Mouse (Mus musculus) CH12.LX (cell line): ENCODE results near the gene Rgs18. TPM values are rescaled to one million over a fixed set of nuclear protein-coding genes. Genes with fewer than 3 reads are reported as not detected.
A peak's percentile ranks its signal among the peaks of the same experiment; 100 is the strongest.

ENCODE experiments used
- DNase-seq: peaks from one replicate; pipeline ENCODE4 v3.0.0-alpha.2; 2013; ENCODE audit errors: extremely low read depth
- H3K27ac ChIP-seq: 2 replicates; pipeline ENCODE4 v1.5.1; 2012; ENCODE audit warnings: low read depth, mild to moderate bottlenecking, control low read depth, moderate library complexity; ENCODE audit not compliant: insufficient read depth
- H3K27me3 ChIP-seq: replicated peaks from 2 replicates; pipeline ENCODE3; 2012; ENCODE audit warnings: inconsistent platforms
- H3K36me3 ChIP-seq, 2 experiments: replicated peaks in 1 of 2; 2 replicates each; pipeline versions ENCODE3 to v1.6.1; 2012; ENCODE audit warnings: inconsistent platforms in 1 of 2, low read length in 1 of 2, mild to moderate bottlenecking in 1 of 2, mixed read lengths in 1 of 2, moderate library complexity in 1 of 2; ENCODE audit not compliant: control insufficient read depth in 1 of 2, insufficient read depth in 1 of 2
- H3K4me1 ChIP-seq, 2 experiments: 2 replicates each; pipeline ENCODE4 v1.6.1; 2012; ENCODE audit warnings: inconsistent platforms in 1 of 2, moderate library complexity in 1 of 2; ENCODE audit not compliant: insufficient read depth in 2 of 2, control insufficient read depth in 1 of 2
- H3K4me2 ChIP-seq: 2 replicates; pipeline ENCODE4 v1.6.1; 2012; ENCODE audit warnings: low read depth, mild to moderate bottlenecking, control low read depth; ENCODE audit not compliant: poor library complexity, insufficient read depth, severe bottlenecking
- H3K4me3 ChIP-seq, 3 experiments: fragments of 150-350 bp in 1 of 3; sonication (generic) in 1 of 3; replicated peaks in 1 of 3; 2 replicates each; pipeline versions ENCODE3 to v1.5.1; 2011 to 2012; ENCODE audit warnings: low read depth in 2 of 3, low read length in 2 of 3, mild to moderate bottlenecking in 2 of 3, moderate library complexity in 2 of 3, control low read depth in 1 of 3, improper control_type of control experiment in 1 of 3, inconsistent platforms in 1 of 3, mixed read lengths in 1 of 3; ENCODE audit not compliant: poor library complexity in 1 of 3
- H3K79me2 ChIP-seq: replicated peaks from 2 replicates; pipeline ENCODE4 v1.6.1; 2012; ENCODE audit warnings: mild to moderate bottlenecking, moderate library complexity; ENCODE audit not compliant: control insufficient read depth, poor library complexity, insufficient read depth, severe bottlenecking; ENCODE audit errors: extremely low read depth
- H3K9ac ChIP-seq: 2 replicates; pipeline ENCODE4 v1.6.1; 2012; ENCODE audit warnings: low read depth, mild to moderate bottlenecking, control low read depth, moderate library complexity; ENCODE audit not compliant: insufficient read depth
- H3K9me3 ChIP-seq: replicated peaks from 2 replicates; pipeline ENCODE3; 2012; ENCODE audit warnings: low read length, inconsistent platforms, mixed read lengths
- CHD2 ChIP-seq: IDR thresholded peaks from 2 replicates; pipeline ENCODE4 v1.6.1; 2011; ENCODE audit warnings: low read length, improper control_type of control experiment
- CTCF ChIP-seq, 2 experiments: IDR thresholded peaks in 1 of 2; conservative IDR thresholded peaks in 1 of 2; 2 replicates each; pipeline ENCODE4 v1.5.1; 2011 to 2012; ENCODE audit warnings: low read depth in 2 of 2, low read length in 2 of 2, improper control_type of control experiment in 1 of 2, inconsistent platforms in 1 of 2, mild to moderate bottlenecking in 1 of 2, moderate library complexity in 1 of 2
- ELF1 ChIP-seq: IDR thresholded peaks from 2 replicates; pipeline ENCODE4 v1.6.1; 2014; ENCODE audit warnings: low read depth, mild to moderate bottlenecking, inconsistent platforms, low read length, improper control_type of control experiment
- GABPA ChIP-seq: IDR thresholded peaks from 2 replicates; pipeline ENCODE4 v1.6.1; 2012; ENCODE audit warnings: low read depth, low read length, improper control_type of control experiment, inconsistent platforms; ENCODE audit not compliant: insufficient replicate concordance
- POLR2AphosphoS2 ChIP-seq: IDR thresholded peaks from 2 replicates; pipeline ENCODE4 v1.6.1; 2011; ENCODE audit warnings: low read depth, low read length, improper control_type of control experiment
- RAD21 ChIP-seq: IDR thresholded peaks from 2 replicates; pipeline ENCODE4 v1.6.1; 2011; ENCODE audit warnings: low read depth, mild to moderate bottlenecking, low read length, improper control_type of control experiment, moderate library complexity
- SMC3 ChIP-seq: IDR thresholded peaks from 2 replicates; pipeline ENCODE4 v1.6.1; 2011; ENCODE audit warnings: low read depth, low read length, improper control_type of control experiment
- dilution Hi-C: fragments of 300-500 bp; cut with MboI; formaldehyde crosslinking; loops from 2 replicates; pipeline ENCODE4 v1.14.3; 2020; ENCODE audit warnings: low sequenced_read_pairs; ENCODE audit not compliant: extremely low pct_unique_long_range_greater_than_20kb, extremely low pct_ligation_motif_present
- in situ Hi-C: fragments of 300-500 bp; cut with MboI; formaldehyde crosslinking; loops from 3 replicates; pipeline ENCODE4 v1.14.3; 2019; ENCODE audit warnings: low sequenced_read_pairs, low pct_ligation_motif_present, low pct_unique_long_range_greater_than_20kb, mixed read lengths
- polyA plus RNA-seq: library from polyadenylated mRNA; unstranded; fragments of >175 nt; gene quantifications from 2 replicates; pipeline ENCODE4 v1.2.1, GENCODE M21; 2012; ENCODE audit warnings: low read depth; ENCODE audit not compliant: insufficient read length
- total RNA-seq, 2 experiments: library from RNA; depleted of rRNA; stranded (reverse); fragments of 300-350 nt in 1 of 2; fragments of >200 nt in 1 of 2; gene quantifications; 2 replicates each; pipeline ENCODE4 v1.2.3; 2012 to 2014

Gene Rgs18
- total and polyA plus RNA-seq, 3 experiments: 0.38 to 15.1 (median 4.9) TPM

- dilution Hi-C loops (no loop called here), in situ Hi-C loops (loop anchor here (10.0 kb wide), 1 partner anchor 270 kb away; no protein-coding TSS in a partner anchor)
- H3K4me1 ChIP-seq: no peaks in the 10 kb centered on the region
- no peak overlapping the region for H3K9ac ChIP-seq
- DNase-seq: peak; percentile 21
- H3K4me2 ChIP-seq: no peak overlapping the region
- no peaks in the 10 kb centered on the region for H3K36me3 ChIP-seq
- no peaks in the 10 kb centered on the region for H3K79me2 ChIP-seq
- TF ChIP-seq RAD21: peak; percentile 69
- no peak for TF ChIP-seq ELF1
- peak in 1 of 2 experiments; percentile 71; a peak in 2 of 4 replicates for TF ChIP-seq CTCF (conservative IDR thresholded peaks at IDR 0.05 in 1 of 2, IDR thresholded peaks at IDR 0.05 in 1 of 2; ENCODE audit: low read depth in 2 of 2, low read length in 2 of 2)
- no peak for TF ChIP-seq CHD2
- TF ChIP-seq GABPA: no peak
- peak; percentile 49; the same call in 1 of the 2 replicates for TF ChIP-seq SMC3
- TF ChIP-seq POLR2AphosphoS2: no peak
- no peak overlapping the region for H3K27ac ChIP-seq
- no peaks in the 10 kb centered on the region for H3K27me3 ChIP-seq
- no peak overlapping the region for H3K4me3 ChIP-seq
- H3K9me3 ChIP-seq: no peaks in the 10 kb centered on the region
These were observed 70.9 kb downstream of the Rgs18 start for GRCm38 (mm10) chr1:144704373-144704772.

Other genes starting within 250 kb of the Rgs18 start
- gene Rgs21, start 207.8 kb downstream of the Rgs18 start, total RNA-seq (2012; rRNA removed): 0.04 and 0.08 TPM in 2 replicates
- gene Rgs21, start 207.8 kb downstream of the Rgs18 start, total RNA-seq (2014; rRNA removed): 0.07 and 0.35 TPM in 2 replicates
- gene Rgs21, start 207.8 kb downstream of the Rgs18 start, polyA plus RNA-seq: 0.07 and 0.09 TPM in 2 replicates